Mouse (Mus musculus) liver, adult 2 months (tissue): Measurements from ENCODE around the gene Unk. TPM values are rescaled to one million over a fixed set of nuclear protein-coding genes. Genes with fewer than 3 reads are reported as not detected.

ENCODE experiments used
- DNase-seq: peaks from one replicate; pipeline ENCODE4 v3.0.0-alpha.2; 2011; ENCODE audit warnings: low read depth, low spot score; ENCODE audit errors: extremely low read depth
- H3K27ac ChIP-seq: fragments of 200-500 bp; replicated peaks from 2 replicates; pipeline ENCODE4 v1.5.1; 2012; ENCODE audit warnings: low read depth, mild to moderate bottlenecking, control low read depth, inconsistent platforms, low read length; ENCODE audit not compliant: insufficient read depth
- H3K27me3 ChIP-seq: fragments of 200-500 bp; 2 replicates; pipeline ENCODE4 v1.6.1; 2012; ENCODE audit warnings: mild to moderate bottlenecking, moderate library complexity, low read length, inconsistent platforms; ENCODE audit not compliant: control insufficient read depth, insufficient read depth
- H3K36me3 ChIP-seq: fragments of 200-500 bp; 2 replicates; pipeline ENCODE4 v1.6.1; 2012; ENCODE audit warnings: low read length, inconsistent platforms; ENCODE audit not compliant: control insufficient read depth, insufficient read depth
- H3K4me1 ChIP-seq: fragments of 200-500 bp; 2 replicates; pipeline ENCODE4 v1.6.1; 2011; ENCODE audit warnings: low read length; ENCODE audit not compliant: control insufficient read depth, insufficient read depth
- H3K4me3 ChIP-seq: fragments of 200-500 bp; 2 replicates; pipeline ENCODE4 v1.5.1; 2011; ENCODE audit warnings: low read depth, mild to moderate bottlenecking, control low read depth, low read length, moderate library complexity; ENCODE audit not compliant: insufficient read depth
- H3K79me2 ChIP-seq: fragments of 200-500 bp; 2 replicates; pipeline ENCODE4 v1.6.1; 2012; ENCODE audit warnings: inconsistent platforms, mild to moderate bottlenecking, low read length, moderate library complexity; ENCODE audit not compliant: control insufficient read depth, insufficient read depth
- H3K9ac ChIP-seq: fragments of 200-500 bp; 2 replicates; pipeline ENCODE4 v1.6.1; 2012; ENCODE audit warnings: low read depth, mild to moderate bottlenecking, control low read depth, inconsistent platforms, low read length
- CTCF ChIP-seq: fragments of 200-500 bp; IDR thresholded peaks from 2 replicates; pipeline ENCODE4 v1.5.1; 2011; ENCODE audit warnings: low read depth, low read length, control low read depth
- POLR2A ChIP-seq: fragments of 200-500 bp; IDR thresholded peaks from 2 replicates; pipeline ENCODE4 v1.6.1; 2011; ENCODE audit warnings: low read length, control low read depth; ENCODE audit not compliant: insufficient read depth; ENCODE audit errors: extremely low read depth
- WGBS: fragments of 180-500 bp; shearing (Covaris S2); methylation state at CpG from one replicate; pipeline ENCODE4 v1.1.7; 2018; 5-methylcytosine and 5-hydroxymethylcytosine counted together
- polyA plus RNA-seq: library from polyadenylated mRNA; depleted of rRNA; stranded (reverse); fragments of >200 nt; gene quantifications from 2 replicates; pipeline ENCODE4 v1.2.3, GENCODE M21; 2012
- total RNA-seq: library from RNA; depleted of rRNA; stranded (reverse); fragments of >200 nt; gene quantifications from 2 replicates; pipeline ENCODE4 v1.2.3, GENCODE M21; 2014

Gene Unk
- total and polyA plus RNA-seq, 2 experiments = 4.3 to 13.8 TPM

DNA sequence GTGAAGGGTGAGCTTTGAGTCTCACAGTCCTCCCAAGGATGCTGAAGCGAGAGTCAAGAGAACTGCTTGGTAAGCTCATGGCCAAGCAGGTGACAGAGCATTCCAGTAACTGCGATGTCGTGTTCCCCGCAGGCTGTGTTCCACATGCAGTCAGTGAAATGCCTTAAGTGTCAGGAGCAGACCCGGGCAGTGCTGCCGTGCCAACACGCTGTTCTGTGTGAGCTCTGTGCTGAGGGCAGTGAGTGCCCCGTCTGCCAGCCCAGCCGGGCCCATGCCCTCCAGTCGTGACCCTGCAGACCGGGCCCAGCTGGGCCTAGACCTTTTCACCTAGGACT is 29.5 kb downstream of the Unk start:
- DNase-seq = no peak
- Histone ChIP-seq H3K36me3 (peaks cover 6% of the 10 kb centered on the region; the same call in 1 of the 2 replicates), H3K27me3 (no peaks in the 10 kb centered on the region), H3K27ac (no peak overlapping the region), H3K79me2 (no peaks in the 10 kb centered on the region), H3K4me1 (no peaks in the 10 kb centered on the region), H3K9ac (no peak overlapping the region), H3K4me3 (no peak overlapping the region)
- 95% methylated on average over 11 of the region's 11 CpGs for WGBS
- TF ChIP-seq POLR2A = no peak
- no peak for TF ChIP-seq CTCF

DNA sequence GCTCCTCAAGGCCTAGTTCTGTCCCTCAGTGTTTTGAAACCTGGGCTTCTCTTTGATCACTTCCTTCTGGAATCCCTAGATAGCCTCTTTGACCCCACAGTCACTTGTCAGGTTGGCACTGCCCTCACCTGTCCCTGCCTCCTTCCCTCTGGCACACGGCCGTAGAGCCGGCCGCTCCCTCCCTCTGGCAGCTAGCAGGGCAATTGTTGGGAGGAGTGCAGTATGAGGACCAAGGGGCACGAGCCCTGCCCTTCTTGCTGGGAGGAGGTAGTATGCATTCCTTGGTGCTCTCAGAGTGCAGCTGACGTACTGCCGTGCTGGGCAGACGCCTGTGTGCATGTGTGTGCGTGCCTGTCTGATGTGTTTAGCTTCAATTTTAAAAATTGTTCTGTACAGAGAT is 30.5 kb downstream of the Unk start:
- no peak overlapping the region for H3K27ac ChIP-seq
- DNase-seq = no peak
- H3K4me1 ChIP-seq = no peaks in the 10 kb centered on the region
- no peak overlapping the region for H3K4me3 ChIP-seq
- H3K79me2 ChIP-seq = no peaks in the 10 kb centered on the region
- H3K9ac ChIP-seq = no peak overlapping the region
- H3K27me3 ChIP-seq = no peaks in the 10 kb centered on the region
- no peak for TF ChIP-seq CTCF
- no peak for TF ChIP-seq POLR2A
- H3K36me3 ChIP-seq = peaks cover 2% of the 10 kb centered on the region; the same call in 1 of the 2 replicates
- WGBS = 89% methylated on average over 9 of the region's 9 CpGs

DNA sequence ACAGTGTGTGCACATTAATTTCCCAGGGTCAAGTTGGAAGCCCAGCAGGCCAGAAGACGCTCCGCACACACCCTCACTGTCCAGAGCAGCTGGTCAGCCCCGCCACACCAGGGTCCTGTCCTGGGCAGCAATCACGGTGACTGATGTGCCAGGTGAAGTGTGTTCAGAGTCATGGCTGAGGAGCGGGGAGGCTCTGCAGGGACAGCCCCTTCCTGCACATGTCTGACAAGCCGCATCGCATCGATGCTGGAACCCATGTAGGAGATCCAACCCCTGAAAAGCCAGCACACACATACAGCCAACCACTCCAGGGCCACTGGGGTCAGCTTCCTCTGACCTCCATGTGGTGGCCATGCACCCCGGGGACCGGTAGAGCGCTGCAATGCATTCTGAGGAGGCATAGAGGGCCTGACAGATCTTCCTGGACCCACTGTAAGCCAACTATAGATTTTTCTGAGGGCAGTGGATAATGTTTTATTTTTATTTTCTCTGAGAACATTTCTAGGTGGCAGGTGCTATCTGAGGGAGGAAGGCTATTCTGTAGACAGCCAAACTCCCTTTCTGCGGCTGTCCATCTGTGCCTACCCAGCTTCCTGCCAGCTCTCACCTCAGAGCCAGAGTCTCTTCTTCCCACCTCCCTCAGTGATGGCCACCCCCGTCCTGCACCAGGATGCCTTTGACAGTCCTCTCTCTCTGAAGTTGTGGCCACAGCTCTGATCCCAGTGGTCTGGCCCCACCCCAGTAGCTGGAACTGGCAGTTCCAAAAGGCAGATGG is 31.7 kb downstream of the Unk start:
- Histone ChIP-seq H3K36me3 (peaks cover 2% of the 10 kb centered on the region; the same call in 1 of the 2 replicates), H3K27me3 (no peaks in the 10 kb centered on the region), H3K4me1 (no peaks in the 10 kb centered on the region), H3K9ac (no peak overlapping the region), H3K79me2 (no peaks in the 10 kb centered on the region), H3K4me3 (no peak overlapping the region), H3K27ac (no peak overlapping the region)
- no peak for DNase-seq
- TF ChIP-seq CTCF = no peak
- TF ChIP-seq POLR2A = no peak
- WGBS = 89% methylated on average over 13 of the region's 13 CpGs

DNA sequence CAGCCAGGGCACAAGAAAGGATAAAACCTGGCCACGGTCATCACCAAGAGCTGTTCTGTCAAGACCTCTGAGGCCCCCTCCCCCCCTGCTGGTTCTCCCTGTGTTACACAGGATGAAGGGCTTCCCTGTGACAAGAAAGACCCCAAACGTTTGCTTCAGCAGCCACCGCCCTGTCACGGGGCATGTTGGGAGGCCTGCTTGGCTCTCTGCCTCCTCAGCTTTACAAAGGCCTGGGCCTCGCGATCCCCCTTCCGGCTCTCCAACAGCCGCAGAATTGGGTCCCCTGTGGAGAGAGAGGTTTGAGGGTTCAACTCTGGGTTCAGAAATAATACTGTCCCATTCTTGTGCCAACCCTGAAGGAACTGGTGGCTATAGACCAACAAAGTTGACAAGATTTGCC is 32.4 kb downstream of the Unk start:
- H3K27ac ChIP-seq = no peak overlapping the region
- H3K27me3 ChIP-seq = no peaks in the 10 kb centered on the region
- no peaks in the 10 kb centered on the region for H3K79me2 ChIP-seq
- WGBS = 82% methylated on average over 8 of the region's 8 CpGs
- no peak for DNase-seq
- peaks cover 2% of the 10 kb centered on the region; the same call in 1 of the 2 replicates for H3K36me3 ChIP-seq
- no peak overlapping the region for H3K9ac ChIP-seq
- no peak for TF ChIP-seq CTCF
- TF ChIP-seq POLR2A = no peak
- H3K4me3 ChIP-seq = no peak overlapping the region
- H3K4me1 ChIP-seq = no peaks in the 10 kb centered on the region

DNA sequence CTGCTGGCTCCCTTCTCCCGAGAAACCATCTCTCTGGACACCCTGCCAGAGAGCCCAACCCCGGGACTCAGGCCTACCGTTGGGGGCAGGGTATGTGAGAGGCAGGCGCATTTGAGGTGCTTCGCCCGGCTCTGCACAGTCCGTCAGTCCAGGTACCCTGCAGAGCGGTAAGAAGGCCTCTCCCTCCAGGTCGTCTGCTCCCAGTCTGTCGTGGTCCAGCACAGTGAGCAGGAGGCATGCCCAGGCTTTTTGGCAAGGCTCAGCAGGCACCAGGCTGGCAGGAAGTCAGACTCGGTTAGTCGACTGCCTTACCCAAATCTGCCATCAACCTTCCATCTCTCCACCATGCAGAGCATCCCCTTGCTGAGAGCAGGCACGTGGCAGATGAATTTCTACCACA is 33.4 kb downstream of the Unk start:
- no peaks in the 10 kb centered on the region for H3K27me3 ChIP-seq
- H3K9ac ChIP-seq = no peak overlapping the region
- DNase-seq = no peak
- H3K4me1 ChIP-seq = no peaks in the 10 kb centered on the region
- TF ChIP-seq POLR2A = no peak
- TF ChIP-seq CTCF = no peak
- H3K27ac ChIP-seq = no peak overlapping the region
- H3K4me3 ChIP-seq = no peak overlapping the region
- peaks cover 2% of the 10 kb centered on the region; the same call in 1 of the 2 replicates for H3K36me3 ChIP-seq
- H3K79me2 ChIP-seq = no peaks in the 10 kb centered on the region
- WGBS = 53% methylated on average over 13 of the region's 13 CpGs

DNA sequence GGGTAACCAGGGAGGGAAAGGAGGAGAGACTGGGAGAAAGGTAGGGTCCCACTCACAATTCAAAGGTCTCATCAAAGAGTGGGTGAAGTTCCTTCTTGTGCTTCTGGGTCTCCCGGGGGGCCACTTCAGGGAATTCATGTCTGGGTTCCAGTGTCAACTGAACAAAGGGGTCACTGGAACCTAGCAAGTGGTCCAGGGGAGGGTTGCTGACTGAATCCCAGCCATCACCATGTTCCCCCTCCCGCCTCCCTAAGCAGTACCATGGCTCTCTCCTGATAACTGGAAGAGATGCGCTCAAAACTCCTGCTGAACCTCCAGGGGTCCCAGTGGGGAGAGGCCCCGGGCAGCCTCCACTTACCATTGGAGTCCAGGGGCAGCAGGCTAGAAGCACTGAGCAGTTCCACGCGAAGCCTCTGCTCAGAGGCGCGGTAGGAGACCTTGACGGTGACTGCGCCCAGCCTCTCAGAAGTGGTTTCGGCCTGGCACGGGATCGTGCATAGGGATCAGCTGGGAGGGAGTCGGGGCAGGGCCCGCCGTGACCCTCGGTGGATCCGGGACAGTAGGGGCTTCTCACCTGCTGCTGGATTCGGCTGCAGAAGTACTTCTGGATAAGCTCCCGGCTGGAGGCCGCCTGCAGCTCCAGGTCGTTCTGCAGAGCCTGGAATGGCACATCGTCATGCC is 34.2 kb downstream of the Unk start:
- Histone ChIP-seq H3K79me2 (no peaks in the 10 kb centered on the region), H3K36me3 (peaks cover 2% of the 10 kb centered on the region; the same call in 1 of the 2 replicates), H3K27me3 (no peaks in the 10 kb centered on the region), H3K27ac (no peak overlapping the region), H3K4me3 (no peak overlapping the region), H3K4me1 (no peaks in the 10 kb centered on the region), H3K9ac (no peak overlapping the region)
- WGBS = 69% methylated on average over 23 of the region's 23 CpGs
- TF ChIP-seq POLR2A = no peak
- TF ChIP-seq CTCF = no peak
- DNase-seq = no peak
